Mouse (Mus musculus): Measurements from ENCODE around the gene A230072I06Rik.

GRCm38 (mm10) chr8:12314258-12314657, 35.6 kb downstream of the A230072I06Rik start:
- TF ChIP-seq POLR2A (IDR thresholded peaks at IDR 0.05; ENCODE audit: control insufficient read depth, low read depth, low read length) = no peak
- TF ChIP-seq CTCF (IDR thresholded peaks at IDR 0.05; ENCODE audit: control insufficient read depth, insufficient read depth, insufficient replicate concordance, low read depth, low read length) = no peak
